Comparison of ENCODE assay signal across 7 mouse cellular contexts in genomic region chr3:108401692-108402527, GRCm38 (mm10). TPM values are rescaled to one million over a fixed set of nuclear protein-coding genes. Genes with fewer than 3 reads are reported as not detected.
DNase-seq lines count a peak whose midpoint lies in the region; ATAC-seq lines count a peak whose summit lies in the region.

No protein-coding gene starts in this region.

- peak; percentile 96 for DNase-seq in adrenal gland, postnatal 14 days
- DNase-seq in embryonic facial prominence, embryonic 11.5 days (ENCODE audit: low spot score) = peak; percentile 92
- peak; percentile 99 for DNase-seq in heart, adult 11 months
- peak; percentile 95 for DNase-seq in kidney, adult 11 months
- peak; percentile 83 for DNase-seq in spleen, adult 18-20 months

- H3K27me3 ChIP-seq in embryonic facial prominence, embryonic 11.5 days (ENCODE audit: control insufficient read depth, insufficient read depth, low read length) = no peaks in the 10 kb centered on the region
- no peaks in the 10 kb centered on the region for H3K27me3 ChIP-seq in limb, embryonic 12.5 days
- H3K27me3 ChIP-seq in midbrain, embryonic 15.5 days (replicated peaks) = no peaks in the 10 kb centered on the region

- 40% methylated on average over 22 of the region's 22 CpGs for WGBS in embryonic facial prominence, embryonic 11.5 days
- WGBS in limb, embryonic 12.5 days = 34% methylated on average over 22 of the region's 22 CpGs
- 37% methylated on average over 22 of the region's 22 CpGs for WGBS in midbrain, embryonic 15.5 days

- no peak overlapping the region for H3K4me3 ChIP-seq in embryonic facial prominence, embryonic 11.5 days (ENCODE audit: low read depth, low read length)
- H3K4me3 ChIP-seq in limb, embryonic 12.5 days (replicated peaks) = no peak overlapping the region; the same call in 1 of the 2 replicates
- no peak overlapping the region for H3K4me3 ChIP-seq in midbrain, embryonic 15.5 days

- H3K9ac ChIP-seq in embryonic facial prominence, embryonic 11.5 days (replicated peaks; ENCODE audit: low read length) = no peak overlapping the region; the same call in 1 of the 2 replicates
- H3K9ac ChIP-seq in limb, embryonic 12.5 days (replicated peaks) = peak overlapping the region; percentile 18; the same call in 1 of the 2 replicates
- H3K9ac ChIP-seq in midbrain, embryonic 15.5 days = no peak overlapping the region; the same call in 1 of the 2 replicates

- no peak overlapping the region for H3K27ac ChIP-seq in embryonic facial prominence, embryonic 11.5 days (replicated peaks; ENCODE audit: low read depth, low read length)
- H3K27ac ChIP-seq in limb, embryonic 12.5 days = 0 out of 2 replicates have a peak overlapping the region, but pooled peaks have one; percentile 3
- peak overlapping the region; percentile 53 for H3K27ac ChIP-seq in midbrain, embryonic 15.5 days

- no peaks in the 10 kb centered on the region; the same call in 1 of the 2 replicates for H3K36me3 ChIP-seq in embryonic facial prominence, embryonic 11.5 days (replicated peaks; ENCODE audit: control insufficient read depth, insufficient read depth, low read depth, low read length)
- H3K36me3 ChIP-seq in limb, embryonic 12.5 days = peaks cover 29% of the 10 kb centered on the region
- peaks cover 44% of the 10 kb centered on the region; the same call in 1 of the 2 replicates for H3K36me3 ChIP-seq in midbrain, embryonic 15.5 days (replicated peaks)

- peak; percentile 73 for ATAC-seq in embryonic facial prominence, embryonic 11.5 days (replicated peaks; ENCODE audit: insufficient number of reproducible peaks, low FRiP score, low TSS enrichment, low read depth)
- ATAC-seq in limb, embryonic 12.5 days (ENCODE audit: insufficient number of reproducible peaks, insufficient read depth, low FRiP score, low TSS enrichment, low read depth) = peak; percentile 90
- ATAC-seq in midbrain, embryonic 15.5 days (replicated peaks) = peak; percentile 89

- H3K4me1 ChIP-seq in embryonic facial prominence, embryonic 11.5 days (ENCODE audit: control insufficient read depth, insufficient read depth, low read length) = no peaks in the 10 kb centered on the region
- peaks cover 15% of the 10 kb centered on the region for H3K4me1 ChIP-seq in limb, embryonic 12.5 days (replicated peaks)
- H3K4me1 ChIP-seq in midbrain, embryonic 15.5 days = peaks cover 26% of the 10 kb centered on the region

- no peak overlapping the region for H3K4me2 ChIP-seq in embryonic facial prominence, embryonic 11.5 days (ENCODE audit: low read depth, low read length)
- peak overlapping the region; percentile 44 for H3K4me2 ChIP-seq in limb, embryonic 12.5 days
- no peak overlapping the region for H3K4me2 ChIP-seq in midbrain, embryonic 15.5 days

- no peaks in the 10 kb centered on the region for H3K9me3 ChIP-seq in embryonic facial prominence, embryonic 11.5 days (replicated peaks; ENCODE audit: control insufficient read depth, low read length)
- no peaks in the 10 kb centered on the region for H3K9me3 ChIP-seq in limb, embryonic 12.5 days
- no peaks in the 10 kb centered on the region for H3K9me3 ChIP-seq in midbrain, embryonic 15.5 days

RNA-seq across cellular contexts. Expression of gene Celsr2, which starts 13.4 kb away (rescaled TPM):
- total RNA-seq in adrenal gland, postnatal 14 days (2021) = 8.7 and 11.0 TPM in 2 replicates
- polyA plus RNA-seq in embryonic facial prominence, embryonic 11.5 days (2014; fragmentation: Nextera tagmentation; extraction: Ambion mirVana) = 12.4 and 13.5 TPM in 2 replicates
- 4.4 and 6.3 TPM in 2 replicates for polyA plus RNA-seq in limb, embryonic 12.5 days (2016; fragmentation: Nextera tagmentation; extraction: Ambion mirVana)
- 38.5 and 43.3 TPM in 2 replicates for polyA plus RNA-seq in midbrain, embryonic 15.5 days (2015; fragmentation: Nextera tagmentation; extraction: Ambion mirVana)

RNA-seq across cellular contexts. Expression of gene Psrc1, which starts 18.3 kb away (rescaled TPM):
- total RNA-seq in adrenal gland, postnatal 14 days (2021) = 4.1 and 5.3 TPM in 2 replicates
- 71.5 and 81.7 TPM in 2 replicates for polyA plus RNA-seq in embryonic facial prominence, embryonic 11.5 days (2014; fragmentation: Nextera tagmentation; extraction: Ambion mirVana)
- polyA plus RNA-seq in limb, embryonic 12.5 days (2016; fragmentation: Nextera tagmentation; extraction: Ambion mirVana) = 78.1 and 83.5 TPM in 2 replicates
- 7.7 and 8.8 TPM in 2 replicates for polyA plus RNA-seq in midbrain, embryonic 15.5 days (2015; fragmentation: Nextera tagmentation; extraction: Ambion mirVana)

RNA-seq across cellular contexts. Expression of gene Mybphl, which starts 37.2 kb away (rescaled TPM):
- not detected in 2 replicates for total RNA-seq in adrenal gland, postnatal 14 days (2021)
- polyA plus RNA-seq in embryonic facial prominence, embryonic 11.5 days (2014; fragmentation: Nextera tagmentation; extraction: Ambion mirVana) = 0.32 TPM in 1 of 2 replicates, not detected in the other
- polyA plus RNA-seq in limb, embryonic 12.5 days (2016; fragmentation: Nextera tagmentation; extraction: Ambion mirVana) = not detected in 2 replicates
- not detected in 2 replicates for polyA plus RNA-seq in midbrain, embryonic 15.5 days (2015; fragmentation: Nextera tagmentation; extraction: Ambion mirVana)

RNA-seq across cellular contexts. Expression of gene Sars, which starts 43.1 kb away (rescaled TPM):
- 144 and 167 TPM in 2 replicates for total RNA-seq in adrenal gland, postnatal 14 days (2021)
- polyA plus RNA-seq in embryonic facial prominence, embryonic 11.5 days (2014; fragmentation: Nextera tagmentation; extraction: Ambion mirVana) = 153 TPM in 2 replicates
- polyA plus RNA-seq in limb, embryonic 12.5 days (2016; fragmentation: Nextera tagmentation; extraction: Ambion mirVana) = 119 and 127 TPM in 2 replicates
- polyA plus RNA-seq in midbrain, embryonic 15.5 days (2015; fragmentation: Nextera tagmentation; extraction: Ambion mirVana) = 209 and 212 TPM in 2 replicates
